Mouse (Mus musculus) testis, adult 2 months (tissue): ENCODE results near the gene Mlec.

ENCODE experiments used
- CTCF ChIP-seq: fragments of 200-500 bp; IDR thresholded peaks from 2 replicates; pipeline ENCODE4 v1.5.1; 2012; ENCODE audit warnings: low read depth, mild to moderate bottlenecking, inconsistent platforms, low read length, moderate library complexity; ENCODE audit not compliant: control insufficient read depth, insufficient read depth, insufficient replicate concordance
- POLR2A ChIP-seq: fragments of 200-500 bp; IDR thresholded peaks from 2 replicates; pipeline ENCODE4 v1.6.1; 2012; ENCODE audit warnings: low read depth, mild to moderate bottlenecking, inconsistent platforms, low read length, moderate library complexity; ENCODE audit not compliant: control insufficient read depth

DNA sequence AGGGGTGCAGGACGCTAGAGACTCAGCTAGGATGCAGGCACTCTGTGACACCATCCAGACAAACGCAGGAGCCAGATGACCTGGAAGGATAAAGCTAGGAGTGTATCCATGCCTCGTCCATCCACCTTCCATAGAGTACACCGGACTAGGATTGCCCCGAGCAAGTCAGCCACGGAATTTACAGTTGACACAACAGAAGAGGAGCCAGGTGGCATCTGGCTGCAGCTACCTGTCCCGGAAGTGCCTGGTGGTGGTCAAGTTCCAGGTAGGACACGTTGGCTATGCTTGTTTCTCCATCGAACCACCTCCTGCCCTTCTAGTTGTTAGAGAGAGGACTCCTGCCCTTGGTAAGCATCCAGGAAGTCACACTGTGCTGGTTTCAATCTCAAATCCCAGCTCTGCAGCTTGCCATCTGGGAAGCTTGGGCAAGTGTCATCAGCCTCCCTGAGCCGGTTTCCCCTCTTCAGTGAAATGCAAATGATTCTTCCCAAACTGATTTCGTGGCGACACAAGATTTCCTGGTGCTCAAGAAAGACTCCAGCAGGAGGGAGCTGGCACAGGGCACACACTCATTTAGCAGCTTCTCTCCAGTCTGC lies 36.7 kb upstream of the Mlec start:
- TF ChIP-seq CTCF: no peak
- no peak for TF ChIP-seq POLR2A
